Mouse (Mus musculus) naive thymus-derived CD4-positive, alpha-beta T cell, adult 5 months (primary cell): ENCODE measurements around the gene Gm9767. TPM values are rescaled to one million over a fixed set of nuclear protein-coding genes. Genes with fewer than 3 reads are reported as not detected.

Experiments
- polyA plus RNA-seq: library from polyadenylated mRNA; unstranded; fragments of 100-300 nt; shearing (Covaris generic); gene quantifications from one replicate; pipeline ENCODE4 v1.2.1, GENCODE M21; 2017

Gene Gm9767
- not detected for polyA plus RNA-seq

DNA sequence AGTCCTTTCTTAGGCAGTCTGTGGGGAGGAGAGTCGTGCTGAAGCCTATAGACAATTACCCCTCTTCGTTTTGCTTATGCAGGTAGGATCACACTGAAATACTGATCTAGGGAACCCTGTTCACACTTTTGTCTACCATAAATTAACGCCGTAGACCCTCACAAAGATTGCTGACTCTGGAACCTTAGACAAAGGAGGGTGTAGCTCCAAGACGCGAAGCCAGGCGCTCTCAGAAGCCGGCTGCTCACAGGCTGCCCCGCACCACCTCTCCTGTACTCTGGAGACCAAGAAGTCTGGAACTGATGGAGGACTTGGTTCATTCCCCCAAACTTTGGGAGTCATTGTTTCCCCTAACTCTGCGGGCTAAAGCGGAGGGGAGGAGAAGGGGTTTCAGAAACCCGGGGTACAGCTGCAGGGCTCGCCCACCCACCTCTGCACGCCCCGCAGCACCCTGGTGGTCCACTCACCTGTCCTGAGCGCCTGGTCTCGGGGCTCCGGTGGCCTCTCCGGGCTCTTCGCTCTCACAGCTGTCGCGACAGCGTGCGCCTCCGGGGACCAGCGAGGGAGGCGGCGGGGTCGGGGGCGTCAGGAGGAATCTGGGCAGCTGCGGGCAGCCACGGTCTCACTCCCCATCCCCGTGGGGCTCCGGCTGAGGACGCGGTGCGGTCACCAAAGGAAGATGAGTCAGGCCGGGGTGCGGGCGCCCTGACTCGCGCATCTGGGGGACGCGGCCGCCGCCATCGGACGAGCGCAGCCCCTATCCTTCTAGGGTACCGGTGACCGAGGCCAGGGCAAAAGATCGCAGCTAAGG, at the start of gene Gm9767:
TSS of gene Gm9767 (plus strand) at position 585 of the 811 bp plus-strand sequence.

GRCm38 (mm10) chr10:26078521-26079142, 577 bp downstream of the Gm9767 start, which contains the start of gene Tmem200a:
Gene Tmem200a, minus strand, starts transcription at chr10:26079052.

Other genes with a start within 250 kb of the Gm9767 start
- not detected for gene Tmem200a, start 797 bp downstream of the Gm9767 start, polyA plus RNA-seq
- gene Samd3, start 151.5 kb downstream of the Gm9767 start, polyA plus RNA-seq = 0.60 TPM